Mouse (Mus musculus) liver, embryonic 16.5 days (tissue): ENCODE measurements around the gene Tedc2. TPM values are rescaled to one million over a fixed set of nuclear protein-coding genes. Genes with fewer than 3 reads are reported as not detected.

Experiments used
- ATAC-seq: fragments of 200-750 bp; cut with Nextera tagmentation; 2 replicates; pipeline ENCODE4 v1.8.0; 2017; ENCODE audit warnings: low read depth, mild to moderate bottlenecking, moderate number of reproducible peaks, moderate library complexity
- H3K27ac ChIP-seq: fragments of 300-500 bp; sonication (generic); 2 replicates; pipeline ENCODE4 v1.5.1; 2014; ENCODE audit warnings: mild to moderate bottlenecking, low read length
- H3K27me3 ChIP-seq: fragments of 300-500 bp; sonication (generic); 2 replicates; pipeline ENCODE4 v1.6.1; 2014; ENCODE audit warnings: low read depth, low read length, mixed read lengths; ENCODE audit not compliant: control insufficient read depth, insufficient read depth
- H3K36me3 ChIP-seq: fragments of 300-500 bp; sonication (generic); 2 replicates; pipeline ENCODE4 v1.6.1; 2014; ENCODE audit warnings: mild to moderate bottlenecking; ENCODE audit not compliant: control insufficient read depth, insufficient read depth
- H3K4me1 ChIP-seq: fragments of 300-500 bp; sonication (generic); 2 replicates; pipeline ENCODE4 v1.6.1; 2014; ENCODE audit warnings: low read depth, low read length, mixed read lengths; ENCODE audit not compliant: control insufficient read depth
- H3K4me2 ChIP-seq: fragments of 300-500 bp; sonication (generic); 2 replicates; pipeline ENCODE4 v1.6.1; 2014; ENCODE audit warnings: low read depth, low read length, mixed read lengths
- H3K4me3 ChIP-seq: fragments of 300-500 bp; sonication (generic); 2 replicates; pipeline ENCODE4 v1.5.1; 2014; ENCODE audit warnings: low read depth, mild to moderate bottlenecking, low read length
- H3K9ac ChIP-seq: fragments of 300-500 bp; sonication (generic); 2 replicates; pipeline ENCODE4 v1.6.1; 2014; ENCODE audit warnings: low read depth, low read length
- H3K9me3 ChIP-seq: fragments of 300-500 bp; sonication (generic); replicated peaks from 2 replicates; pipeline ENCODE4 v1.6.1; 2016; ENCODE audit warnings: low read length; ENCODE audit not compliant: control insufficient read depth
- WGBS: fragments of 180-500 bp; shearing (Covaris S2); extraction: QIAGEN DNeasy Blood & Tissue Kit; methylation state at CpG from one replicate; pipeline ENCODE4 v1.1.7; 2014; ENCODE audit not compliant: insufficient replicate concordance; 5-methylcytosine and 5-hydroxymethylcytosine counted together
- polyA plus RNA-seq: library from polyadenylated mRNA; unstranded; fragments of >200 nt; fragmentation: Nextera tagmentation; extraction: Ambion mirVana; gene quantifications from 2 replicates; pipeline ENCODE4 v1.2.1, GENCODE M21; 2015

Gene Tedc2
- polyA plus RNA-seq, 1 experiment from 2014 or later: 7.4 TPM

GRCm38 (mm10) chr17:24250988-24251319, 30.3 kb upstream of the Tedc2 start:
- Histone ChIP-seq H3K36me3 (peaks cover 33% of the 10 kb centered on the region), H3K4me2 (peak overlapping the region; percentile 69), H3K9ac (peak overlapping the region; percentile 88), H3K9me3 (peaks cover 2% of the 10 kb centered on the region; the same call in 1 of the 2 replicates), H3K27me3 (no peaks in the 10 kb centered on the region), H3K4me3 (peak overlapping the region; percentile 76), H3K27ac (peak overlapping the region; percentile 73), H3K4me1 (peaks cover 11% of the 10 kb centered on the region)
- no peak for ATAC-seq
- under 1% methylated on average over 32 of the region's 32 CpGs for WGBS

GRCm38 (mm10) chr17:24248641-24249040, 28.0 kb upstream of the Tedc2 start:
- ATAC-seq: no peak
- 94% methylated on average over 2 of the region's 2 CpGs for WGBS
- Histone ChIP-seq H3K9ac (no peak overlapping the region), H3K27me3 (no peaks in the 10 kb centered on the region), H3K9me3 (peaks cover 8% of the 10 kb centered on the region), H3K36me3 (peaks cover 51% of the 10 kb centered on the region), H3K4me3 (peak overlapping the region; percentile 76; the same call in 1 of the 2 replicates), H3K27ac (no peak overlapping the region), H3K4me2 (peak overlapping the region; percentile 69; the same call in 1 of the 2 replicates), H3K4me1 (peaks cover 11% of the 10 kb centered on the region)

DNA sequence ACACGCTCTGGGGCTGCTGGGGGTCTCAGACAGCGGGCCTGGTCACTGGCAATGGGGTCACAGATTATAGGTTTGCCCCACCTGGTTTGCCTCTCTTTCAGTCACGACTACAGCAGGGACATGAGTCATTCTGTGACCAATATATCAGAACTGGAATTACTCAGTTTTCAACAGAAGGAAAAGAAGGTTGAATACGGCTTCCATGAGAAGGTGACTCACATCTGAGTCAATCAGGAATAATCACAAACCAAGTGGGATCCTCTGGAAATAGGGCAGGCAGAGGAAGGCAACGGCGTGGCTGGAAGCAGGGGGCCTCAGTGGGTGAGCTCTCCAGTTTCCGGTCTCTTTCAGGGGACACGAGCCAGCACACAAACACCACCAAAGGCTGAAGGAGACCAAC, 23.4 kb upstream of the Tedc2 start:
- H3K4me1 ChIP-seq: 0 out of 2 replicates have a peak, but pooled peaks cover 2% of the 10 kb centered on the region
- no peaks in the 10 kb centered on the region for H3K27me3 ChIP-seq
- H3K36me3 ChIP-seq: peaks cover 92% of the 10 kb centered on the region
- H3K9ac ChIP-seq: no peak overlapping the region
- H3K4me3 ChIP-seq: no peak overlapping the region
- peaks cover 8% of the 10 kb centered on the region for H3K9me3 ChIP-seq
- no peak for ATAC-seq
- 98% methylated on average over 8 of the region's 8 CpGs for WGBS
- no peak overlapping the region for H3K27ac ChIP-seq
- no peak overlapping the region for H3K4me2 ChIP-seq

DNA sequence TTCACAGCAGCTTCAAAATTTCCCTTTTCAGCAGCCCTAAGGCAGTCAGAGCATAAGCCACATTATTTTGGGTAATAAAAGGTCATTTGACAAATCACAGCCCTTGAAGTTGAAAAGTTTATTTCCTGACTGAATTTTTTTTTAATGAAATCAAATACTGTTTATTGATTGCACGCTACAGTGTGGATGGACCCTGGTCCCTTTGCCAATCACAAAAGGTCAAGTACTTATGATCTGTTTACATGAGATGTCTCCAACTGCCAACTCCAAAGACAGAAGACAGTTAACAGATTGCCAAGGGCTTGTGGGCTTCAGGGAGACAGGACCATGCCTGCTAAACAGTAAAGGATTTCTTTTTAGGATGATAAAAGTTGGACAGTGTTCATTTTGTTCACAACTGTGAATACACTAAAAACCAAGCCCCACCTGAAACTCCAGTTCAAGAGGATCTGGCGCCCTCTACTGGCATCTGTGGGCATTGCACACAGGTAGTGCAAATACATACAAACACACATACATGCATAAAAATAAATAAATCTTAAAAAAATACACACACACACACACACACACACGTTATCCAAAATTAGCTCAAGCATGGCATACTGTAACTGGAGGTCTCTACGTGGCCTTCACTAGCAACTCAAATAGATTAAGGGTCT, 22.8 kb upstream of the Tedc2 start:
- Histone ChIP-seq H3K9ac (no peak overlapping the region), H3K4me1 (0 out of 2 replicates have a peak, but pooled peaks cover 2% of the 10 kb centered on the region)

DNA sequence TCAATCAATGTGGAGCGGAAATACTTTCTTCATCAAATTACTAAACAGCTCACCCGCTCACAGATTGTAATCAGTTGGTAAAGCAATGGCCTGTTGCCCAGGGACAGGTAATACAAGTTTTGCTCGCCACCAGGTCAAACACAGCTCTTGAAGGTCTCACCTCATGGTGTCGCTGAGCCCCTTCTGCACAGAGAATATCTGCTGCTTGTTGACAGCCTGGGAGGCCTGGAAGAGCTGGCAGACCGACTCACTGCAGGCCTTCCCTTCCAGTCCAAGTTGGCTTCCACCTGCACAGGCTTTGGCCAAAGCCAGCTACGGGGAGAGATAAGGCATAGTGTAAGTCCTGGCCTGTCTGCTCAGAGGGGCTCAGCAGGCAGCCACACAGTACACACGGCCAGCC, 16.3 kb upstream of the Tedc2 start:
- no peak overlapping the region for H3K4me3 ChIP-seq
- no peak overlapping the region for H3K4me2 ChIP-seq
- H3K9me3 ChIP-seq: no peaks in the 10 kb centered on the region
- H3K9ac ChIP-seq: no peak overlapping the region
- no peak overlapping the region for H3K27ac ChIP-seq
- peaks cover 97% of the 10 kb centered on the region for H3K36me3 ChIP-seq
- WGBS: 92% methylated on average over 7 of the region's 7 CpGs
- no peaks in the 10 kb centered on the region for H3K4me1 ChIP-seq
- ATAC-seq: peak; percentile 16; the same call in 1 of the 2 replicates
- H3K27me3 ChIP-seq: no peaks in the 10 kb centered on the region

More for the DNA sequence above, 22.8 kb upstream of the Tedc2 start:
- no peak overlapping the region for H3K4me3 ChIP-seq
- ATAC-seq: no peak
- WGBS: 81% methylated on average over 4 of the region's 4 CpGs
- H3K27ac ChIP-seq: no peak overlapping the region
- no peaks in the 10 kb centered on the region for H3K27me3 ChIP-seq
- no peak overlapping the region for H3K4me2 ChIP-seq
- H3K9me3 ChIP-seq: peaks cover 5% of the 10 kb centered on the region
- H3K36me3 ChIP-seq: peaks cover 92% of the 10 kb centered on the region

DNA sequence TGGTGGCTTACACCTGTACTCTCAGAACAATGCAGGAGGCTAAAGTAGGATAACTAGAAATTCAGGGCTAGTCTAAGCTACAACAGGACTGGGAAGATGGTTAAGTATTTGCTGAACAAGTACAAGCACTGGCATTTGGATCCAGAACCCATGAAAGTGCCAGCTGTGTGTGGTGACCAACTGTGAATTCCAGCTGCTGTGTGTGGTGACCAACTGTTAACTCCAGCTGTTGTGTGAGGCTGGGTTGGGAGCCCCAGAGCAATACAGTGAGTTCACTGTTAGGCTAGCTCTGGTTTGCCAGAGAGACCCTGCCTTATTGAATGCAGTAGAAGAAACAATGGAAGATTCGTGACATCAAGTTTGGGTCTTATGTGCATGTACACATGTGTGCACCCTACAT, 15.8 kb upstream of the Tedc2 start:
- Histone ChIP-seq H3K4me2 (no peak overlapping the region), H3K27ac (no peak overlapping the region), H3K9me3 (no peaks in the 10 kb centered on the region), H3K27me3 (no peaks in the 10 kb centered on the region), H3K4me3 (no peak overlapping the region), H3K9ac (no peak overlapping the region), H3K4me1 (no peaks in the 10 kb centered on the region), H3K36me3 (peaks cover 96% of the 10 kb centered on the region)
- ATAC-seq: no peak
- WGBS: 80% methylated on average over 1 of the region's 1 CpGs

DNA sequence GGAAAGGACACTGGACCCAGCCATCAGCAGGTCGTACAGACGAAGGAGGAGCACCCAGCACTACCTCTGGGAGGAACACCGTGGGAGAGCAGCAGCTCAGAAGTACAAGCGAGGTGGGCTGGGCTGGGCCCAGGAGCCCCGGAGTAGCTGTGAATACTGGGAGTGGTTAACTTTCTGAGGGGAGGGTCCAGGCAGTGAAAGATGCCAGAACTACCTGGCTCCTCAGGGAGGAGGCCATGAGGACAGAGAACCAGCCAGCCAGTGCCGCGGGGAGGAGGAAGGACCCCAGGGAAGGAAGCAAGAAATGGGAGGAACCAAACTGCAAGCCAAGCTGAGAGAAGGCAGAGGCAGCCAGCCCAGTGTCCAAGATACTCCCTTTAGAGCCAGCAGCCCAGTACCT, 7.3 kb upstream of the Tedc2 start:
- no peak for ATAC-seq
- WGBS: 91% methylated on average over 7 of the region's 7 CpGs
- no peaks in the 10 kb centered on the region for H3K9me3 ChIP-seq
- no peaks in the 10 kb centered on the region for H3K27me3 ChIP-seq
- H3K4me2 ChIP-seq: no peak overlapping the region
- no peak overlapping the region for H3K9ac ChIP-seq
- peaks cover 94% of the 10 kb centered on the region for H3K36me3 ChIP-seq
- no peak overlapping the region for H3K27ac ChIP-seq
- peaks cover 37% of the 10 kb centered on the region for H3K4me1 ChIP-seq
- H3K4me3 ChIP-seq: no peak overlapping the region

GRCm38 (mm10) chr17:24226721-24227120, 6.1 kb upstream of the Tedc2 start:
- 82% methylated on average over 8 of the region's 8 CpGs for WGBS
- Histone ChIP-seq H3K36me3 (peaks cover 91% of the 10 kb centered on the region), H3K27ac (peak overlapping the region; percentile 92), H3K4me2 (peak overlapping the region; percentile 44), H3K4me1 (peaks cover 38% of the 10 kb centered on the region), H3K4me3 (no peak overlapping the region), H3K27me3 (no peaks in the 10 kb centered on the region), H3K9ac (peak overlapping the region; percentile 11; the same call in 1 of the 2 replicates), H3K9me3 (no peaks in the 10 kb centered on the region)
- ATAC-seq: no peak

DNA sequence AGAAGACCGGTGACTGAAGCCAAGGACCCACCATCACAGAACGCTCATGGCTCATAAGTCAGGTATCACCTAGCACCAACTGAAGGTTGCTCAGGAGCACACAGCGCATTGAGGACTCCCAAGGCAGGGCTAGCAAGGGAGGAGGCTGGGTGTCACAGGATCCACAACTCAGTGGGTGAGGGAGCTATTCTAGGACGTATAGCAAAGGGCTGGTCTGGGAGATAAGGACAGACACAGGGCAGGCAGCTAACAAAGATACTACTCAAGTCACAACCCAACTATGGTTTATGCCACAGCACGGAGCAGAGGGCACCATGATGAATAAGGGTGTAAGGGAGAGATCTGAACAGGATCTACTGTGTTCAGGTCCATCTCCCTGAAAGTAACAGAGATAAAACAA, 5.2 kb upstream of the Tedc2 start:
- Histone ChIP-seq H3K9ac (peak overlapping the region; percentile 25), H3K27ac (peak overlapping the region; percentile 92), H3K27me3 (no peaks in the 10 kb centered on the region), H3K36me3 (peaks cover 83% of the 10 kb centered on the region), H3K4me2 (peak overlapping the region; percentile 44), H3K9me3 (no peaks in the 10 kb centered on the region), H3K4me1 (peaks cover 46% of the 10 kb centered on the region), H3K4me3 (0 out of 2 replicates have a peak overlapping the region, but pooled peaks have one; percentile 3)
- peak; percentile 91 for ATAC-seq
- 33% methylated on average over 5 of the region's 5 CpGs for WGBS
